Mouse (Mus musculus) hematopoietic stem cell, adult 5-6 weeks (primary cell): ENCODE measurements at regions not wholly inside any gene's neighbourhood (a gene's known extent, or its start where the extent isn't known, plus 50 kb on each side); places are given as distances from the start of the nearest gene placed in this dataset.

Experiments used
- ATAC-seq, 2 experiments: fragments of 125-278 bp in 1 of 2; replicated peaks in 1 of 2; 2 replicates each; pipeline ENCODE4 v1.8.0; 2016 to 2017; ENCODE audit warnings: inconsistent platforms in 2 of 2, mild to moderate bottlenecking in 2 of 2, moderate number of reproducible peaks in 2 of 2, low read depth in 1 of 2, moderate TSS enrichment in 1 of 2; ENCODE audit not compliant: low FRiP score in 2 of 2, poor library complexity in 2 of 2, severe bottlenecking in 2 of 2, insufficient read depth in 1 of 2, low TSS enrichment in 1 of 2

DNA sequence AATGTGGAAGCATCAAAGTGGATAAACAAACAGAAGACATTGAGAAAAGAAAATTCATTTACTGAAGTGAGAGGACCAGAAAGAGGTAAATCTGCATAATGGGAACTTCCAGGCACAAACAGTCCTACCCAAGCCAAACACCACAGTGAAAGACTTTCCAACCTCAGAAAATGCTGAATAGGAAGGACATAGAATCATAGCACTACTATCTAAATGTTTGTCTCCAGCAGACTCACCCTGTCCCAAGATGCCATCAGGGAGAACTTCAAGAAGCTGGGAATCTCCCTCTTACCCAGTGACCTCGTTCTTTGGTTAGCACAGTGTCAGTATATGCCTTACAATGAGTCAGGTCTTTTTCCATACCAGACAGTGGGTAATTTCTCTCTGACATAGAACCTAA lies 783.4 kb downstream of the Stpg2 start:
- ATAC-seq, result no peak

- no peak for ATAC-seq
Observed at GRCm38 (mm10) chr3:139989380-139989779, 783.9 kb downstream of the Stpg2 start.

GRCm38 (mm10) chr3:140012522-140012921 lies 807.0 kb downstream of the Stpg2 start:
- ATAC-seq, result no peak

- ATAC-seq, result no peak
Observed at GRCm38 (mm10) chr3:140034101-140034500, 828.6 kb downstream of the Stpg2 start.

DNA sequence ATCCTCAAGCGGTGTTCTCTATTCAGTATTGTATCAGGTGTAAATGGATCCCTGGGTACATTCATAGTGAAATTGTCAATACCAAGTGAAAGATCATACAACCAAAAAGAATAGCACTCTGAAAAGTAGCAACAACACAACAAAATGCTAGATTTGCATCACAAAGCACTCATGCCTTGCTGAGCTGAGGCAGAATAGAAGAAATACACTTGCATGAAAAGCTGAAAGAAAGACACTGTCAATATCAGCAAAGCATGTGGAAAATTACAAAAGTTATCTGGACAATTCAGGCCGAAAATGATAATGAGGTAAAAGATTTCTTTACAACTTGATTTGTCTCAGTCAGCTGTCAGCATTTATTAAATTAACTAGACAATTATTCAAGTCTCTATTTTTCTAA lies 829.6 kb downstream of the Stpg2 start:
- ATAC-seq, result no peak

GRCm38 (mm10) chr3:140044898-140045297 lies 839.4 kb downstream of the Stpg2 start:
- ATAC-seq, result no peak

GRCm38 (mm10) chr3:140054634-140055033 lies 849.1 kb downstream of the Stpg2 start:
- ATAC-seq, result no peak

GRCm38 (mm10) chr3:140057962-140058631 lies 852.6 kb downstream of the Stpg2 start:
- no peak for ATAC-seq

DNA sequence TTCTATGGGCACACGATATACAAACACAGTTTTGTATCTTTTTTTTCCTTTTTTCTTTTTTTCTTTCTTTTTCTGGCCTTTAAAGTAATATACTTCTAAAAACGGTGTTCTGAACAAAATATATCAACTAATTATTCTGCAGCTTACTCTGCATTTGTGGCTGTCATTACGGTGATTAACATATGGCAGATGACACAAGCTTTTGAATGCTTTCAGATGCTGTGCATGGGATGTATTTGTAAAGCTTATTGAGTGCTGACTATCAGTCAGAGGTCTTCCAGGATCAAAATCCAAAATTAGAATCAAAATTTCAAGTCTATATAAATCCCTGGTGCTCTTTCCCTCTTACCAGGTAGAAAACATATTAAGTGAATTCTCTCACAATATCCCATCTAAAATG lies 853.6 kb downstream of the Stpg2 start:
- ATAC-seq, result no peak

GRCm38 (mm10) chr3:140059522-140060110 lies 854.1 kb downstream of the Stpg2 start:
- no peak for ATAC-seq

DNA sequence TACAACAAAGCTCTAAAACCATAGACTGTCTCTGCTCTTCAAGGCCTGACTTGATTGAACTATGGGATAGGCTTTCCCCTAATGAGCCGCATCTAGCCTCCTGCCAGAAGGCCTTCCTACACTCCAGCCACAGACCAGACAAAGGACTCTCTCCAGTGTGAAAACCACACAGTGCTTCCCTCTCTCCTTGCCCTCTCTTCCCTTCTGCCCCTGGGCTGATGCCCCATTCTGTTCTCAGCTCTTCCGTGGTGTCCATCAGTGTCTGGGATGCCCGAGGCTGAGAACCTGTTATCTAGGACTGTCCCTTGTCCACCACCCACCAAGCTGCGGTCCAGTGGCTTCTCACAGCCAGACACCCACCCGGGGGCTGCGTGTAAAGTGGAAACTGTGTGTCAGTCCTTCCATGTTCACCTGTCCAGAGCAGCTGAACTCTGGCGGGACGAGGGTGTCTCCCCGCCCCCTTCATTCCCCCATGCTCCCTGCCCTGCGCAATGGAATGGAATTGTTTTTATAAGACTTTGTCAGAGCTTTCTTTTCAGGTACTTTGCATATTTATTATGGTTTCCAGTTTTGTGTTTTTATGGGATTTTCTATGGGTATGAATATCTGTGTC lies 856.4 kb downstream of the Stpg2 start:
- no peak for ATAC-seq

DNA sequence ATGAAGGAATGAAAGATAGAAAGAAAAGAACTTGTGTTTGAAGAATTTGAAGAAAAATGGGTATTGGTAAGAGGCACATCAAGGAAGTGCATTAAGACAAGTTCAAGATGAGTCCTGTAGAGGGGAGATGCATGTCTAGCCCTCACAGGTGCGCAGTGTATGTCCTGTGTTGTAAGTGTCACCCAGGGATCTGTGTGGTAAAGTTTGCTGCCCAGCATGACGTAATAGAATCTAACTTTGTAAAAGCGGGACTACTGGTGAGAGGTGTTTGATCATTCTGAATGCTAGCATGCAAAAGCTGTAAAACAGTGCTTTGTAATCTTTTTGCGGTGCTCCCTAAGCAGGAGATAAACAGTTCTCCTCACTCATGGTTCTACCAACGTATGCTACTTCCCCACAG lies 857.4 kb downstream of the Stpg2 start:
- no peak for ATAC-seq

DNA sequence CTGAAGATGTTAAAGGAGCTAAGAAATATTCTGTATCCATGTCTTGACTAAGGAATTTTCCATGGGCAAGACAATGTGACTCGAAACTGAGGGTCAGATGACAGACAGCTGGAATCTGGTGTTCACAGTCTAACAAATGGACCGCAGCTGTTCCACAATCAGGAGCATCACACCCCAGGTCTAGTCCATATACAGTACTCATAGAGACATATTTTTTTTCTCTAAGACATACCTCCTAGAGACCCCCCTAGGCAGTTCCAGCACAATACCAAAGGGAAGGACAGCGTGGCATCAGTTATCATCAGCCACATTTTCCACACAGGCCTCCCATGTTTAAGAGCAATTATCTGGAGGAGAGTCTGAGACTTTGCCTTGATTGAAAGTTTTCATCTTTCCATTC lies 878.8 kb downstream of the Stpg2 start:
- ATAC-seq, result no peak

GRCm38 (mm10) chr3:140085385-140085784 lies 879.9 kb downstream of the Stpg2 start:
- ATAC-seq, result no peak

DNA sequence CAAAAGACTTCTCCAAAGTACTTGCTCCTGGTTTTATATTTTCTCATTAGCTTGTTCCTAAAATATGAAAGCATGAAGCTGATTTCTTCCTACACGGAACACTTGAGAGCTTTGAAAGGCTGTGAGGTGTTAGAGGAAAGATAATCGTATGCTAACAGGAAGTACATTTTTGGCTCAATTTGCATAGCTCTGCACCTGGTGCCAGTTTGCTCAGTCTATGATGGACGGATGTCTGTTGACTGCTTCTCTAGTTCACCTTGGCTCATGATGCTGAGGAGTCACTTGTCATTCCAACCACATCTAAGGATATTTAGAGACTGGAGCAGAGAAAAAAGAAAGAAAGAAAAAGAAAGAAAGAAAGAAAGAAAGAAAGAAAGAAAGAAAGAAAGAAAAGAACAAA lies 882.5 kb downstream of the Stpg2 start:
- no peak for ATAC-seq

DNA sequence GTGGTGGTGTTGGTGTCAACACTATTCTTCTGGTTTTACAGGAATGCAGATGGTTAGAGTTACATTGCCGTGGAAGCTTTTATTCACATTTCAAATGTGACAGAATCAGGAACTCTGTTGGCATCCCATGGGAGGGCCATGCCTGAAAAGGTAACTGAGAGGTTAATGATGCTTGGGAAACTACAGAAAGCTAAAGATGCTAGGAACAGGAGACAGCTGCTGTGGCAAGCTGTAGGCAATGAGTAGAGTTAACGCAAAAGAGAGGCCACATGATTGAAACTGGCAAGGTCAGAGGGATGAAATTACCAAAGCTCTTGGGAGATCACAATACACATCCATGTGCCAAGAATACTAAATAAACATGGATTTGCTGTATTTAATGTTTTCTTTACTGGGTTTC lies 886.4 kb downstream of the Stpg2 start:
- no peak for ATAC-seq

DNA sequence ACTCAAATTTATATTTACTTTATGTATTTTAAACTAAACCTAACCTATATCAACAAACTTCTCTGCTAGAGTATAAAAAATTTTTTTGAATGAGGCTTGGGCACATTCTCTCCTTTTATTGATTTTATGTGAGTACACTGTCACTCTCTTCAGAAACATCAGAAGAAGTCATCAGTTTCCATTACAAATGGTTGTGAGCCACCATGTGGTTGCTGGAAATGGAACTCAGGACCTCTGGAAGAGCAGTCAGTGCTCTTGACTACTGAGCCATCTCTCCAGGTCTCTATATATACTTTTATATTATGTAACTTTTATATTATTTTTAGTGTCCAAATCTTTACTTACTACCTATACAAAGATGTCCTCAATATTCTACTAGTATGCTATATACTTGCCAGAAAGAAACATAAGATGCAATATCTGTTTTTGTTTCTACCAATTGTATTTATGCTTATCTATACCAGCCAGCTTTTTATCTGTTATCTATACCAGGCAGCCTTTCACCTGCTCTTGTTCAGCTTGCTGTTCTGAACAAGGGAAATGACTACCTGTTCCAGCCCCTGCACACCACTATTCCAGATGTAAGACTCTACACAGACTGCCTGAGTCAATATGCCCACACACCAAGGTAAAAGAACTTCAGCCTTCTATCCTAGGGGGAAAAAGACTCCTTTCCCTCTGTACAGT lies 891.5 kb downstream of the Stpg2 start:
- ATAC-seq, result no peak

DNA sequence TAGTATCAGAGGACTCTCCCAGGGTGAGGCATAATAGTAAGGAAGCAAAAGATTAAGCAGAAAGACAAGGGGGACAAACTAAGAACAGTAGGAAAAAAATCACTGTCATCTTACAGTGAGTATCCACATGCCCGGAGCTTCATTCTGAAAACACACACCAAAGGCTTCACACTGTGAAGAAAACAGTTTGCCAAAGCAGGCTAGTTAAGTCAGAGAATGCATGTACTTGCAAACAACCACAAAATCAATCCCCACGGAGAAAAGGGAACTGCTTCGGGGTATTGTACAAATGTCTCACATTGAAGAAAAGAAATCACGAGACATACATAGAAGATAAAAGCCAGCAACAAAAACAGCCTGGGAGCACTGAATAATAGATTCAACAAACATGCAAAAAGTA lies 903.9 kb downstream of the Stpg2 start:
- ATAC-seq, result no peak
